Mouse (Mus musculus): ENCODE data around the gene Ank3.

- TF ChIP-seq CTCF (IDR thresholded peaks at IDR 0.05; ENCODE audit: low read depth, low read length) = no peak
- no peak for TF ChIP-seq POLR2A (IDR thresholded peaks at IDR 0.05; ENCODE audit: extremely low read depth, insufficient read depth, low read length)
Measured at GRCm38 (mm10) chr10:69831568-69831967, 433.0 kb downstream of the Ank3 start.

Data from liver, adult 2 months (tissue).